Mouse (Mus musculus): Measurements from ENCODE around the gene Bicra. TPM values are rescaled to one million over a fixed set of nuclear protein-coding genes. Genes with fewer than 3 reads are reported as not detected.

The Bicra gene
- polyA plus RNA-seq, 1 experiment from 2014 or later = 1.9 TPM

DNA sequence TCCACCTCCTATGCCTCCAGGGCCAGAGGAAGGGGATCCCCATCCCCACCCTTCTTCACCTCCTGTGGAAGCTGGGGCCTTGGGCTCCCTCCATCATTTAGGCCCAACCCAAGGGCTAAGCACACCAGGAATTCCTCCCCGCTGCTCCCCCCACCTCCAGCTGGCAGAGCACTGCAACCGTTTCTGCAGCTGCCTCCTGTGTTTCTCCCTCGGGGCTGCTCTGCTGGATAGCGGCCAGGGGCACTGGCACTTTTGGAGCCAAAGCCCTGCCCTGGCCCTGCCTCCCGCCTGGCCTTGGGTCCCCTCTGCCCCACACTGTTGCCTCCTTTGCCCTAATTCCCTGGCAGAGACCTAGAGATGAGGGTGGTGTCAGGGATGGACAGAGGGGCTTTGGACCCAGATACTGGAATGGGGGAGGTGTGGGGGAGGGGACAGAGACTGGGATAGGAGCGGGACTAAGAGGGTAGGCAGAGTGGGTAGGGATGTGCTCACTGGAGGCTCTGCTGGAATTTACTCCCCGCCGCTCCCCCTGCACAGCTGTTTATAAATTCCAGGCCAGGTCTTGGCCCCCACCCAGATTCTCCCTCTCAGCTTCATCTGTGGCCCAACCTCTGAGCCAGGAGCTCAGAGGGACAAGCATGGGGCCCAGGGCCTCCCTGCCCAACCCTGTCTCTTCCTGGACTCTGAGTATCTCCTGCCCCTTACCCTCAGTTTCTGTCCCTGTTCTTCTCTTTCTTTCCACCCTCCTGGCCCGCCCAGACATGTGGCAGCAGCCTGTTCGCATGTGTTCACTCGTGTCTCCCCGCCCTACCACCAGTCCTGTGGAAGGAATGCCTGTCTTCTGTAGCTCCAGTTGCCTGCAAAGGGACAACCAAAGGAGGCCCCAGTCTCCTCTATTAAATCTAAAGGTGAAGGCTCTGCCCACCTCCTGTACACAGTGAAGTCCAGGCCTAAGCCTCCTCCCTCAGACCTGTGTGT lies 85.1 kb downstream of the Bicra start:
- ATAC-seq (ENCODE audit: low read depth) = 0 out of 2 replicates have a peak, but pooled peaks have one; percentile 20
- Histone ChIP-seq H3K27me3 (ENCODE audit: control insufficient read depth, insufficient read depth, low read depth, low read length) (0 out of 2 replicates have a peak, but pooled peaks cover 3% of the 10 kb centered on the region), H3K27ac (ENCODE audit: low read length) (0 out of 2 replicates have a peak overlapping the region, but pooled peaks have one; percentile 12), H3K4me1 (ENCODE audit: control insufficient read depth, low read depth, low read length) (peaks cover 9% of the 10 kb centered on the region), H3K4me2 (ENCODE audit: low read depth, low read length) (no peak overlapping the region), H3K36me3 (ENCODE audit: control insufficient read depth, insufficient read depth) (no peaks in the 10 kb centered on the region), H3K9ac (ENCODE audit: low read depth, low read length) (no peak overlapping the region), H3K4me3 (ENCODE audit: low read depth, low read length) (no peak overlapping the region), H3K9me3 (replicated peaks; ENCODE audit: control insufficient read depth, low read length) (no peaks in the 10 kb centered on the region)
- WGBS (ENCODE audit: insufficient replicate concordance) = 58% methylated on average over 12 of the region's 12 CpGs

- no peak for ATAC-seq (ENCODE audit: low read depth)
- Histone ChIP-seq H3K9ac (ENCODE audit: low read depth, low read length) (no peak overlapping the region), H3K27ac (ENCODE audit: low read length) (no peak overlapping the region), H3K36me3 (ENCODE audit: control insufficient read depth, insufficient read depth) (no peaks in the 10 kb centered on the region), H3K9me3 (replicated peaks; ENCODE audit: control insufficient read depth, low read length) (no peaks in the 10 kb centered on the region), H3K4me2 (ENCODE audit: low read depth, low read length) (no peak overlapping the region), H3K4me1 (ENCODE audit: control insufficient read depth, low read depth, low read length) (peaks cover 6% of the 10 kb centered on the region), H3K27me3 (ENCODE audit: control insufficient read depth, insufficient read depth, low read depth, low read length) (0 out of 2 replicates have a peak, but pooled peaks cover 3% of the 10 kb centered on the region), H3K4me3 (ENCODE audit: low read depth, low read length) (no peak overlapping the region)
- 74% methylated on average over 7 of the region's 7 CpGs for WGBS (ENCODE audit: insufficient replicate concordance)
Measured at GRCm38 (mm10) chr7:15961798-15962197, 85.9 kb downstream of the Bicra start.

DNA sequence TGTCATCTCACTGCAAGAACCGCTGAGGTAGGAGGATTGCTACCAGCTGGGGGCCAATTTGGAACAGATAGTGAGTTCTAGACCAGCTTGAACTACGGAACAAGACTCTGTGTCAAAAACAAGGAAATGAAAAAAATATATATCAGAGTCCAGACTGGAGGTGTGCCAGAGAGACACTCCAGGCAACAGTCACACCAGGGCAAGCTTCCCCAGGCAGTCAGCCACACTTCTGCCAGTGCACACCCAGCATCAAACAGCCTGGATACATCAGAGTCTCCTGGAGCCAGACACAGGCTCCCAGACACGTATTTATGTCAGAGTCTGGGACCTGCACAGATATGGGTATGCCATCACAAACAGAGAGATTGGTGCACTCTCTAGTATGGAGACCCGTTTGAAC lies 86.5 kb downstream of the Bicra start:
- no peaks in the 10 kb centered on the region for H3K36me3 ChIP-seq (ENCODE audit: control insufficient read depth, insufficient read depth)
- H3K4me3 ChIP-seq (ENCODE audit: low read depth, low read length) = no peak overlapping the region
- peaks cover 6% of the 10 kb centered on the region for H3K4me1 ChIP-seq (ENCODE audit: control insufficient read depth, low read depth, low read length)
- H3K9me3 ChIP-seq (replicated peaks; ENCODE audit: control insufficient read depth, low read length) = no peaks in the 10 kb centered on the region
- no peak overlapping the region for H3K27ac ChIP-seq (ENCODE audit: low read length)
- H3K4me2 ChIP-seq (ENCODE audit: low read depth, low read length) = no peak overlapping the region
- H3K27me3 ChIP-seq (ENCODE audit: control insufficient read depth, insufficient read depth, low read depth, low read length) = no peaks in the 10 kb centered on the region
- H3K9ac ChIP-seq (ENCODE audit: low read depth, low read length) = no peak overlapping the region
- ATAC-seq (ENCODE audit: low read depth) = no peak
- WGBS (ENCODE audit: insufficient replicate concordance) = 58% methylated on average over 4 of the region's 4 CpGs

GRCm38 (mm10) chr7:15960691-15961090 lies 87.0 kb downstream of the Bicra start:
- no peak overlapping the region for H3K4me2 ChIP-seq (ENCODE audit: low read depth, low read length)
- no peak overlapping the region for H3K9ac ChIP-seq (ENCODE audit: low read depth, low read length)
- H3K27me3 ChIP-seq (ENCODE audit: control insufficient read depth, insufficient read depth, low read depth, low read length) = no peaks in the 10 kb centered on the region
- no peaks in the 10 kb centered on the region for H3K36me3 ChIP-seq (ENCODE audit: control insufficient read depth, insufficient read depth)
- WGBS (ENCODE audit: insufficient replicate concordance) = 46% methylated on average over 4 of the region's 4 CpGs
- no peak overlapping the region for H3K27ac ChIP-seq (ENCODE audit: low read length)
- peaks cover 6% of the 10 kb centered on the region for H3K4me1 ChIP-seq (ENCODE audit: control insufficient read depth, low read depth, low read length)
- H3K9me3 ChIP-seq (replicated peaks; ENCODE audit: control insufficient read depth, low read length) = no peaks in the 10 kb centered on the region
- ATAC-seq (ENCODE audit: low read depth) = no peak
- no peak overlapping the region for H3K4me3 ChIP-seq (ENCODE audit: low read depth, low read length)

- ATAC-seq (ENCODE audit: low read depth) = no peak
- Histone ChIP-seq H3K36me3 (ENCODE audit: control insufficient read depth, insufficient read depth) (no peaks in the 10 kb centered on the region), H3K4me3 (ENCODE audit: low read depth, low read length) (no peak overlapping the region), H3K4me2 (ENCODE audit: low read depth, low read length) (no peak overlapping the region), H3K9me3 (replicated peaks; ENCODE audit: control insufficient read depth, low read length) (no peaks in the 10 kb centered on the region), H3K9ac (ENCODE audit: low read depth, low read length) (no peak overlapping the region), H3K4me1 (ENCODE audit: control insufficient read depth, low read depth, low read length) (peaks cover 40% of the 10 kb centered on the region), H3K27ac (ENCODE audit: low read length) (no peak overlapping the region), H3K27me3 (ENCODE audit: control insufficient read depth, insufficient read depth, low read depth, low read length) (no peaks in the 10 kb centered on the region)
- 72% methylated on average over 5 of the region's 5 CpGs for WGBS (ENCODE audit: insufficient replicate concordance)
Measured at GRCm38 (mm10) chr7:15956143-15956542, 91.6 kb downstream of the Bicra start.

DNA sequence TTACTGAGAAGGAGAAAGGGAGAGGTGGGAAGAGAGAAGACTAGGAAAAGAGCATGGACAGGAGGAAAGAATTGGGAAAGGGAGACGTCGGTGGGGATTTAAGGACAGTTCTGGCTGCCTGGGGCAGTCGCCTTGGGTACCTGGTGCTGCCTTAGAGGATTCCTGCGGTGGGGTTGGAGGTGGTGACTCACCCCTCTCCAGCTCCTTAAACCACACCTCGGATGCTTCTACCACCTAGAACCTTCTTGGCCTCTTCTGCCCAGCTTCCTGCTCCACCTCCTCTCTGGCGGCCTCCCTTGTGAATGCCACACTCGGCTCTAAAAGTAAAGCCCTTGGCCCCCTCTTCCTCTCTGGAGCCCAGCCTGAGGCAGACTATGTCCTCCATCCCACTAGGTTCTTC lies 92.2 kb downstream of the Bicra start:
- H3K9ac ChIP-seq (ENCODE audit: low read depth, low read length) = peak overlapping the region; percentile 46; the same call in 1 of the 2 replicates
- no peaks in the 10 kb centered on the region for H3K9me3 ChIP-seq (replicated peaks; ENCODE audit: control insufficient read depth, low read length)
- H3K4me3 ChIP-seq (ENCODE audit: low read depth, low read length) = peak overlapping the region; percentile 45
- 9% methylated on average over 7 of the region's 7 CpGs for WGBS (ENCODE audit: insufficient replicate concordance)
- no peaks in the 10 kb centered on the region for H3K36me3 ChIP-seq (ENCODE audit: control insufficient read depth, insufficient read depth)
- H3K27me3 ChIP-seq (ENCODE audit: control insufficient read depth, insufficient read depth, low read depth, low read length) = peaks cover 3% of the 10 kb centered on the region; the same call in 1 of the 2 replicates
- no peak overlapping the region; the same call in 1 of the 2 replicates for H3K27ac ChIP-seq (ENCODE audit: low read length)
- peaks cover 42% of the 10 kb centered on the region for H3K4me1 ChIP-seq (ENCODE audit: control insufficient read depth, low read depth, low read length)
- ATAC-seq (ENCODE audit: low read depth) = no peak
- H3K4me2 ChIP-seq (ENCODE audit: low read depth, low read length) = peak overlapping the region; percentile 73

DNA sequence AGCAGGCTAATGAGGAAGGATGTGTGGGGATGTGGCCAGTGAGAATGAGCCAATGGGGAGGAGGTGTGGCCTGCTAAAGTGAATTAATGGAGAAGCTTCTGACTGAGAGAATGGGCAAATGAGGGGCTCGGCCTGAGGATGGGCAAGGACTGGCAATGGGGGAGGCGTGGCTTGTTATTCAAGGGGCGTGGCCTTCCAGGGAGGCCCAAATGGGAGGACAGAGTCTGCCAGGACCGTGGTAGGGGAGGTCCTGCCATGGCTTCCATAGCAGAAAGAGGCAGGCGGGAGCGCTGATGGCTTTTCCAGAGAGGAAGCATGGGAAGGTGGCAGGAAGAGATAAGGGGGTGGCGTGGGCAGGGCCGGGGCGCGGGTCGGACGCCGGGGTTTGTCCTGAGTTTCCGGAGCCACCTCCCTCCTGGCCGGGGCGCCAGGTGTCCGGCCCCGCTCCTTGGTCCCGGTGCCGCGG lies 92.7 kb downstream of the Bicra start:
- Histone ChIP-seq H3K4me2 (ENCODE audit: low read depth, low read length) (peak overlapping the region; percentile 73), H3K9me3 (replicated peaks; ENCODE audit: control insufficient read depth, low read length) (no peaks in the 10 kb centered on the region), H3K4me1 (ENCODE audit: control insufficient read depth, low read depth, low read length) (peaks cover 46% of the 10 kb centered on the region), H3K4me3 (ENCODE audit: low read depth, low read length) (peak overlapping the region; percentile 45), H3K27ac (ENCODE audit: low read length) (peak overlapping the region; percentile 16), H3K36me3 (ENCODE audit: control insufficient read depth, insufficient read depth) (no peaks in the 10 kb centered on the region), H3K9ac (ENCODE audit: low read depth, low read length) (peak overlapping the region; percentile 46; the same call in 1 of the 2 replicates), H3K27me3 (ENCODE audit: control insufficient read depth, insufficient read depth, low read depth, low read length) (peaks cover 3% of the 10 kb centered on the region; the same call in 1 of the 2 replicates)
- ATAC-seq (ENCODE audit: low read depth) = peak; percentile 57
- 2% methylated on average over 19 of the region's 21 CpGs for WGBS (ENCODE audit: insufficient replicate concordance)

DNA sequence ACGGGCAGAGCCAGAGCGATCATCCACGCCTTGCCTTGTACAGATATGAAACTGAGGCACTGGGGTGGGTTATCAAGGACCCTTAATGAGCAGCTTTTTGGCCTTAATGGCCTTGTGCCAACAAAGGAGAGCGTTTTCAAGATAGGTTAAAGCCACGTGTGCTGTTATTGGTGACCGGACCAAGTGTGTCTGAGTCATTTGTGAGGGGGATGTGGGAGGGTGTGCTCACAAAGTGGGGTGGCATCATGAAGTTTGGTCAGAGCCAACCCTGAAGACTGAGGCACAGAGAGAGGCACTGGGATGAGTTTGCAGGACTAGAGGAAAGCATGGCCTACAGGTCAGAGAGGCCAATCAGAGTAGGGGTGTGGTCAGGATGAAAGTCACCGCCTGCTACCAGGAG lies 93.3 kb downstream of the Bicra start:
- Histone ChIP-seq H3K4me2 (ENCODE audit: low read depth, low read length) (peak overlapping the region; percentile 73), H3K27me3 (ENCODE audit: control insufficient read depth, insufficient read depth, low read depth, low read length) (peaks cover 3% of the 10 kb centered on the region; the same call in 1 of the 2 replicates), H3K36me3 (ENCODE audit: control insufficient read depth, insufficient read depth) (no peaks in the 10 kb centered on the region), H3K4me3 (ENCODE audit: low read depth, low read length) (no peak overlapping the region), H3K27ac (ENCODE audit: low read length) (peak overlapping the region; percentile 16), H3K9ac (ENCODE audit: low read depth, low read length) (no peak overlapping the region), H3K4me1 (ENCODE audit: control insufficient read depth, low read depth, low read length) (peaks cover 46% of the 10 kb centered on the region), H3K9me3 (replicated peaks; ENCODE audit: control insufficient read depth, low read length) (no peaks in the 10 kb centered on the region)
- peak; percentile 69 for ATAC-seq (ENCODE audit: low read depth)
- 21% methylated on average over 7 of the region's 7 CpGs for WGBS (ENCODE audit: insufficient replicate concordance)

Measured in liver, embryonic 16.5 days (tissue).